Mouse (Mus musculus): Measurements from ENCODE around the gene Vcam1. TPM values are rescaled to one million over a fixed set of nuclear protein-coding genes. Genes with fewer than 3 reads are reported as not detected.

Gene Vcam1
- polyA plus RNA-seq, 1 experiment from 2014 or later = 7.2 TPM

GRCm38 (mm10) chr3:116162097-116162666 lies 32.7 kb upstream of the Vcam1 start:
- WGBS = 78% methylated on average over 9 of the region's 9 CpGs
- Histone ChIP-seq H3K9me3 (ENCODE audit: control insufficient read depth) (no peaks in the 10 kb centered on the region), H3K4me1 (replicated peaks; ENCODE audit: control insufficient read depth, insufficient read depth, low read length) (no peaks in the 10 kb centered on the region), H3K4me3 (ENCODE audit: low read depth, low read length) (no peak overlapping the region), H3K9ac (ENCODE audit: low read depth, low read length) (no peak overlapping the region), H3K27ac (ENCODE audit: low read depth, low read length) (no peak overlapping the region), H3K36me3 (ENCODE audit: control insufficient read depth, insufficient read depth) (no peaks in the 10 kb centered on the region), H3K27me3 (replicated peaks; ENCODE audit: control insufficient read depth, insufficient read depth, low read length) (no peaks in the 10 kb centered on the region), H3K4me2 (replicated peaks; ENCODE audit: low read depth) (no peak overlapping the region)
- TF ChIP-seq CTCF (IDR thresholded peaks at IDR 0.05; ENCODE audit: low read depth) = no peak
- no peak for ATAC-seq

GRCm38 (mm10) chr3:116159376-116159775 lies 29.9 kb upstream of the Vcam1 start:
- Histone ChIP-seq H3K4me2 (replicated peaks; ENCODE audit: low read depth) (no peak overlapping the region), H3K4me1 (replicated peaks; ENCODE audit: control insufficient read depth, insufficient read depth, low read length) (no peaks in the 10 kb centered on the region), H3K27ac (ENCODE audit: low read depth, low read length) (no peak overlapping the region), H3K4me3 (ENCODE audit: low read depth, low read length) (no peak overlapping the region), H3K36me3 (ENCODE audit: control insufficient read depth, insufficient read depth) (no peaks in the 10 kb centered on the region), H3K9ac (ENCODE audit: low read depth, low read length) (no peak overlapping the region), H3K27me3 (replicated peaks; ENCODE audit: control insufficient read depth, insufficient read depth, low read length) (no peaks in the 10 kb centered on the region), H3K9me3 (ENCODE audit: control insufficient read depth) (no peaks in the 10 kb centered on the region)
- TF ChIP-seq CTCF (IDR thresholded peaks at IDR 0.05; ENCODE audit: low read depth) = no peak
- 92% methylated on average over 5 of the region's 5 CpGs for WGBS
- ATAC-seq = no peak

- Histone ChIP-seq H3K4me2 (replicated peaks; ENCODE audit: low read depth) (no peak overlapping the region), H3K27me3 (replicated peaks; ENCODE audit: control insufficient read depth, insufficient read depth, low read length) (no peaks in the 10 kb centered on the region), H3K4me3 (ENCODE audit: low read depth, low read length) (no peak overlapping the region), H3K36me3 (ENCODE audit: control insufficient read depth, insufficient read depth) (no peaks in the 10 kb centered on the region), H3K4me1 (replicated peaks; ENCODE audit: control insufficient read depth, insufficient read depth, low read length) (no peaks in the 10 kb centered on the region), H3K9me3 (ENCODE audit: control insufficient read depth) (no peaks in the 10 kb centered on the region), H3K9ac (ENCODE audit: low read depth, low read length) (no peak overlapping the region), H3K27ac (ENCODE audit: low read depth, low read length) (no peak overlapping the region)
- WGBS = 63% methylated on average over 13 of the region's 13 CpGs
- no peak for TF ChIP-seq CTCF (IDR thresholded peaks at IDR 0.05; ENCODE audit: low read depth)
- no peak for ATAC-seq
These were observed 28.0 kb upstream of the Vcam1 start for GRCm38 (mm10) chr3:116157447-116157990.

- Histone ChIP-seq H3K4me2 (replicated peaks; ENCODE audit: low read depth) (no peak overlapping the region), H3K36me3 (ENCODE audit: control insufficient read depth, insufficient read depth) (no peaks in the 10 kb centered on the region), H3K27me3 (replicated peaks; ENCODE audit: control insufficient read depth, insufficient read depth, low read length) (no peaks in the 10 kb centered on the region), H3K9me3 (ENCODE audit: control insufficient read depth) (no peaks in the 10 kb centered on the region), H3K27ac (ENCODE audit: low read depth, low read length) (no peak overlapping the region), H3K4me3 (ENCODE audit: low read depth, low read length) (no peak overlapping the region), H3K4me1 (replicated peaks; ENCODE audit: control insufficient read depth, insufficient read depth, low read length) (no peaks in the 10 kb centered on the region), H3K9ac (ENCODE audit: low read depth, low read length) (no peak overlapping the region)
- 67% methylated on average over 13 of the region's 13 CpGs for WGBS
- ATAC-seq = no peak
- no peak for TF ChIP-seq CTCF (IDR thresholded peaks at IDR 0.05; ENCODE audit: low read depth)
These were observed 20.7 kb upstream of the Vcam1 start for GRCm38 (mm10) chr3:116150056-116150632.

GRCm38 (mm10) chr3:116149096-116149495 lies 19.6 kb upstream of the Vcam1 start:
- H3K27ac ChIP-seq (ENCODE audit: low read depth, low read length) = no peak overlapping the region
- H3K9me3 ChIP-seq (ENCODE audit: control insufficient read depth) = no peaks in the 10 kb centered on the region
- H3K36me3 ChIP-seq (ENCODE audit: control insufficient read depth, insufficient read depth) = no peaks in the 10 kb centered on the region
- H3K27me3 ChIP-seq (replicated peaks; ENCODE audit: control insufficient read depth, insufficient read depth, low read length) = no peaks in the 10 kb centered on the region
- 70% methylated on average over 4 of the region's 4 CpGs for WGBS
- ATAC-seq = no peak
- no peak overlapping the region for H3K4me3 ChIP-seq (ENCODE audit: low read depth, low read length)
- H3K9ac ChIP-seq (ENCODE audit: low read depth, low read length) = no peak overlapping the region
- no peak overlapping the region for H3K4me2 ChIP-seq (replicated peaks; ENCODE audit: low read depth)
- TF ChIP-seq CTCF (IDR thresholded peaks at IDR 0.05; ENCODE audit: low read depth) = no peak
- no peaks in the 10 kb centered on the region for H3K4me1 ChIP-seq (replicated peaks; ENCODE audit: control insufficient read depth, insufficient read depth, low read length)

- no peak overlapping the region for H3K9ac ChIP-seq (ENCODE audit: low read depth, low read length)
- no peak overlapping the region for H3K4me2 ChIP-seq (replicated peaks; ENCODE audit: low read depth)
- H3K27ac ChIP-seq (ENCODE audit: low read depth, low read length) = no peak overlapping the region
- no peaks in the 10 kb centered on the region for H3K27me3 ChIP-seq (replicated peaks; ENCODE audit: control insufficient read depth, insufficient read depth, low read length)
- H3K4me1 ChIP-seq (replicated peaks; ENCODE audit: control insufficient read depth, insufficient read depth, low read length) = no peaks in the 10 kb centered on the region
- ATAC-seq = no peak
- H3K4me3 ChIP-seq (ENCODE audit: low read depth, low read length) = no peak overlapping the region
- no peak for TF ChIP-seq CTCF (IDR thresholded peaks at IDR 0.05; ENCODE audit: low read depth)
- H3K9me3 ChIP-seq (ENCODE audit: control insufficient read depth) = no peaks in the 10 kb centered on the region
- H3K36me3 ChIP-seq (ENCODE audit: control insufficient read depth, insufficient read depth) = no peaks in the 10 kb centered on the region
- 51% methylated on average over 9 of the region's 9 CpGs for WGBS
These were observed 19.2 kb upstream of the Vcam1 start for GRCm38 (mm10) chr3:116148676-116149075.

Measured in intestine, postnatal 0 days (tissue).